Mouse (Mus musculus): Measurements from ENCODE around the gene Serpina16. TPM values are rescaled to one million over a fixed set of nuclear protein-coding genes. Genes with fewer than 3 reads are reported as not detected.
"Not testable (repeated sequence)": the region's sequence is repeated elsewhere in the genome, so short reads cannot be mapped to it uniquely, and the experiment has no call there.

Serpina16 gene
- polyA plus RNA-seq, 1 experiment from 2014 or later: not detected

DNA sequence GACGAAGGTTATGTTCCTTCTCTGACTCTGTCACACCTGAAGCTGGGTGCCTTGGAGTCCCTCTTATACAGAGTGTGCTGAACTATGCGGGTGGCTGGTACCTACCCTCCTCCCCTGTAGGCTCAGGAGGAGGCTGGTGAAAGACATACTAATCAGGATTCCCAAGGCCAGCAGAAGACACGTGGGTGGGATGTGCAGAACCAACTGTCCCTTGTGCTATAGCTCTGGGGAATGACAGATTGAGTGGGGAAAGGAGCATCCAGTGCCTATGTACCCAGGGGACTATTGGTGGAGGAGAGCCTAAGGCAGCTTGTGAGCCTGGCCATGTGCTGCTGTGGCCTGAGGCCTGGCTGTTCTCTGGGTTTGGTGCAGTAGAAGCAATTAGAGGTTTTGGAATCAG lies 10.1 kb upstream of the Serpina16 start:
- Histone ChIP-seq H3K27ac (ENCODE audit: low read depth, low read length) (no peak overlapping the region), H3K27me3 (ENCODE audit: control insufficient read depth, insufficient read depth, low read length) (no peaks in the 10 kb centered on the region), H3K9ac (ENCODE audit: low read length) (no peak overlapping the region), H3K9me3 (ENCODE audit: control insufficient read depth, low read length) (no peaks in the 10 kb centered on the region), H3K4me3 (ENCODE audit: low read depth, low read length) (no peak overlapping the region), H3K36me3 (ENCODE audit: control insufficient read depth, insufficient read depth, low read length) (no peaks in the 10 kb centered on the region), H3K4me1 (replicated peaks; ENCODE audit: control insufficient read depth, insufficient read depth, low read length) (no peaks in the 10 kb centered on the region), H3K4me2 (ENCODE audit: low read depth, low read length, severe bottlenecking) (no peak overlapping the region)
- 82% methylated on average over 3 of the region's 3 CpGs for WGBS
- ATAC-seq (replicated peaks; ENCODE audit: low FRiP score) (no peak), DNase-seq (ENCODE audit: low spot score) (no peak)

DNA sequence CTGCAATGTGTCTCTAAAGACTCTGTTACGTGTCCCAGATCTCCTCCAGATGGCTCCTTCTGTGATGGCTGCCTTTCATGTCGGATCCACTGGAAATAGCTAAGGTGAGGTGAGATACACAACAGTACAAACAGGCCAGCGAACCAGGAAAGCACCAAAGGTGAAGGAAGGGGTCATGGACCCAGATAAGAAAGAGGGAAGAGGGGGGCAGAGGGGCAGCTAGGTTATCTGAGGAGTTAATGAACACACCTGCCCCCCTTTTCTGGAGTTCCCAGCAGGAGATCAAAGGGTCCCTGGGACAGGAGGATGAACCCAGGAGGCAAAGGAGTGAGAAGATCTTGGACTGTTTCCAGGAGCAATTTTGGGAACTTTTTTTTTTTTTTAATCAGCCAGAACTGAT lies 9.4 kb upstream of the Serpina16 start:
- Histone ChIP-seq H3K36me3 (ENCODE audit: control insufficient read depth, insufficient read depth, low read length) (no peaks in the 10 kb centered on the region), H3K27ac (ENCODE audit: low read depth, low read length) (no peak overlapping the region), H3K4me1 (replicated peaks; ENCODE audit: control insufficient read depth, insufficient read depth, low read length) (no peaks in the 10 kb centered on the region), H3K9me3 (ENCODE audit: control insufficient read depth, low read length) (no peaks in the 10 kb centered on the region), H3K9ac (ENCODE audit: low read length) (no peak overlapping the region), H3K4me3 (ENCODE audit: low read depth, low read length) (no peak overlapping the region), H3K4me2 (ENCODE audit: low read depth, low read length, severe bottlenecking) (no peak overlapping the region), H3K27me3 (ENCODE audit: control insufficient read depth, insufficient read depth, low read length) (no peaks in the 10 kb centered on the region)
- DNase-seq (ENCODE audit: low spot score) (no peak), ATAC-seq (replicated peaks; ENCODE audit: low FRiP score) (no peak)
- WGBS: 85% methylated on average over 3 of the region's 3 CpGs

- Histone ChIP-seq H3K36me3 (ENCODE audit: control insufficient read depth, insufficient read depth, low read length) (no peaks in the 10 kb centered on the region), H3K9me3 (ENCODE audit: control insufficient read depth, low read length) (no peaks in the 10 kb centered on the region), H3K4me3 (ENCODE audit: low read depth, low read length) (no peak overlapping the region), H3K9ac (ENCODE audit: low read length) (no peak overlapping the region), H3K4me2 (ENCODE audit: low read depth, low read length, severe bottlenecking) (no peak overlapping the region), H3K27ac (ENCODE audit: low read depth, low read length) (no peak overlapping the region), H3K27me3 (ENCODE audit: control insufficient read depth, insufficient read depth, low read length) (no peaks in the 10 kb centered on the region), H3K4me1 (replicated peaks; ENCODE audit: control insufficient read depth, insufficient read depth, low read length) (no peaks in the 10 kb centered on the region)
- WGBS: 76% methylated on average over 4 of the region's 4 CpGs
- no peak for DNase-seq (ENCODE audit: low spot score)
- ATAC-seq (replicated peaks; ENCODE audit: low FRiP score): no peak
These were observed 7.8 kb upstream of the Serpina16 start for GRCm38 (mm10) chr12:103683775-103684174.

DNA sequence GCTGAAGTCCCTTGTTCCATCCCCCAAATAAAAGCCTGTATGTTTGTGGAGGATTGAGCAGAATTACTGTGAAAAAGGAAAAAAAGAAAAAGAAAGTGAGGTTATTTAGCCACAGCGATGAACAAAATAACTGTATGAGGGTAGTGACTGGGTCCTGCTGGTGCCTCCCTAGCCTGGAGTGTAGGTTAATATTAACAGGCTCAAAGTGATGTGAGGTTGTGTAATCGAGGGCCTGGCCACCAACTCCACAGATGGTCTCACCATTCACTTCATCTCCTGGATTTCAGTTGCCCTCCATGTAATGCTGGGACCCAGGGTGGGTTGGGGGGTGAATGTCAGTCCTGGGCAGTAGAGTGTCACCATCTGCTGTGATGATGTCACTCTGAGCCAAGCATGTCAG lies 5.8 kb upstream of the Serpina16 start:
- Histone ChIP-seq H3K36me3 (ENCODE audit: control insufficient read depth, insufficient read depth, low read length) (no peaks in the 10 kb centered on the region), H3K27ac (ENCODE audit: low read depth, low read length) (no peak overlapping the region), H3K4me1 (replicated peaks; ENCODE audit: control insufficient read depth, insufficient read depth, low read length) (no peaks in the 10 kb centered on the region), H3K9ac (ENCODE audit: low read length) (no peak overlapping the region), H3K4me2 (ENCODE audit: low read depth, low read length, severe bottlenecking) (no peak overlapping the region), H3K27me3 (ENCODE audit: control insufficient read depth, insufficient read depth, low read length) (no peaks in the 10 kb centered on the region), H3K4me3 (ENCODE audit: low read depth, low read length) (no peak overlapping the region), H3K9me3 (ENCODE audit: control insufficient read depth, low read length) (no peaks in the 10 kb centered on the region)
- no peak for ATAC-seq (replicated peaks; ENCODE audit: low FRiP score)
- 93% methylated on average over 2 of the region's 2 CpGs for WGBS
- DNase-seq (ENCODE audit: low spot score): no peak

DNA sequence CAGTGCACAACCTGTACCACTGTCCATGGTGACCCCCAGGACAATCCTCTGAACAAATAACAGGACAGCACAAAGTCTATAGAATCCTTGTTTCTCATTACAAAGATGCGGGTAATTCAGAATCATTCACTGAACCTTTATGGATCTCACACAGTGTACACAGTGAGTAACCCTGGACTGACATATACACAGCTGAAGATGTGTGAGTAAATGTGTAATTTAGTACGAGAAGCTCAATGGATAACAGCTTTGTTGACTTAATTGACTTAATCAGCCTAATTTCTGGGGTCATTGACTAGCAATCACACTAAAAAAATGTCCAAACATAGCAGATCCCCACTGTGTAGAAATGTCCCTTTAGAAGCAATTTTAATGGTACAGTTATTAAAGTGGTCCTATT lies 5.2 kb upstream of the Serpina16 start:
- WGBS: 77% methylated on average over 2 of the region's 2 CpGs
- H3K4me3 ChIP-seq (ENCODE audit: low read depth, low read length): no peak overlapping the region
- no peaks in the 10 kb centered on the region for H3K27me3 ChIP-seq (ENCODE audit: control insufficient read depth, insufficient read depth, low read length)
- DNase-seq (ENCODE audit: low spot score): no peak
- ATAC-seq (replicated peaks; ENCODE audit: low FRiP score): no peak
- no peak overlapping the region for H3K27ac ChIP-seq (ENCODE audit: low read depth, low read length)
- H3K36me3 ChIP-seq (ENCODE audit: control insufficient read depth, insufficient read depth, low read length): no peaks in the 10 kb centered on the region
- no peaks in the 10 kb centered on the region for H3K9me3 ChIP-seq (ENCODE audit: control insufficient read depth, low read length)
- no peak overlapping the region for H3K9ac ChIP-seq (ENCODE audit: low read length)
- H3K4me1 ChIP-seq (replicated peaks; ENCODE audit: control insufficient read depth, insufficient read depth, low read length): no peaks in the 10 kb centered on the region
- no peak overlapping the region for H3K4me2 ChIP-seq (ENCODE audit: low read depth, low read length, severe bottlenecking)

DNA sequence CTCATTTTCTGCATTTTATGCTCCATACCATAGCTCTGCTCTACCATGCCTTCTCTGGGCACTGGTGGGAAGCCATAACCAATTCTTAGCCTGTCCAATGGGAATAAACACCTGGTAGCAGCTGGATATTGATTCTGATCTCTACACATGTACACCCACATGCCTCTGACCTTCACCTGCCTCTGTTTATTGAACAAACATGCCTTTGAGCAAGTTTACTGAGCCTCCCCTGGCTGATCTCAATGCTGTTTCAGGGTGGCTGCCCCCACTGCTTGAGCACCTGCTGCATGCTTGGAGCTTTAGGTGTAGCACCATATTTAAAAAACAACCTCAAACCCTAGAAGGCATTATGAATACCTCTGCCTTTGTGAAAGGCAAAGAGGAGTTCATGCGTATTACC lies 3.9 kb upstream of the Serpina16 start:
- not testable (repeated sequence) for H3K9ac ChIP-seq (ENCODE audit: low read length); ATAC-seq (replicated peaks; ENCODE audit: low FRiP score); H3K9me3 ChIP-seq (ENCODE audit: control insufficient read depth, low read length); DNase-seq (ENCODE audit: low spot score); H3K4me2 ChIP-seq (ENCODE audit: low read depth, low read length, severe bottlenecking); H3K4me1 ChIP-seq (replicated peaks; ENCODE audit: control insufficient read depth, insufficient read depth, low read length); H3K4me3 ChIP-seq (ENCODE audit: low read depth, low read length); H3K27me3 ChIP-seq (ENCODE audit: control insufficient read depth, insufficient read depth, low read length); H3K27ac ChIP-seq (ENCODE audit: low read depth, low read length); H3K36me3 ChIP-seq (ENCODE audit: control insufficient read depth, insufficient read depth, low read length)
- 97% methylated on average over 1 of the region's 1 CpGs for WGBS

- Histone ChIP-seq H3K4me1 (replicated peaks; ENCODE audit: control insufficient read depth, insufficient read depth, low read length) (no peaks in the 10 kb centered on the region), H3K9me3 (ENCODE audit: control insufficient read depth, low read length) (no peaks in the 10 kb centered on the region), H3K27me3 (ENCODE audit: control insufficient read depth, insufficient read depth, low read length) (no peaks in the 10 kb centered on the region), H3K36me3 (ENCODE audit: control insufficient read depth, insufficient read depth, low read length) (no peaks in the 10 kb centered on the region), H3K9ac (ENCODE audit: low read length) (no peak overlapping the region), H3K27ac (ENCODE audit: low read depth, low read length) (no peak overlapping the region), H3K4me3 (ENCODE audit: low read depth, low read length) (no peak overlapping the region), H3K4me2 (ENCODE audit: low read depth, low read length, severe bottlenecking) (no peak overlapping the region)
- DNase-seq (ENCODE audit: low spot score) (no peak), ATAC-seq (replicated peaks; ENCODE audit: low FRiP score) (no peak)
- WGBS: 86% methylated on average over 2 of the region's 2 CpGs
These were observed 2.8 kb downstream of the Serpina16 start for GRCm38 (mm10) chr12:103673179-103673578.

DNA sequence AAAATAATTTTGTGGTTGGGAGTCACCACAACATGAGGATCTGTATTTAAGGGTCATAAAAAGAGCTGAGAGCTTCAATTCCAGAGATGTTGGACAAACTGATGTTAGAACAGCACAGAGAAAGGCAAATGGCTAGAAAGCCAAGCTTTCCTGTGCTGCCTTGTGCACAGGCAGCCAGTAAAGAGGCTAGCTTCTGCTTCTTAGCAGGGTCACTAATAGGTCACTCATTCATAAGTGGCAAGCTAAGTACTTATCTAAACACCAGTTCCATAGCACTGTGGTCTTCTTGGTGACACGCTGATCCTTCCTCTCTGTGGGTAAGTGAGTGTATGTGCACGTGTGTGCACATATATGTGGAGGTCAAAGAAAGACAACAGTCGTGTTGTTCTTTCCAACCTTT lies 4.5 kb downstream of the Serpina16 start:
- 88% methylated on average over 3 of the region's 3 CpGs for WGBS
- no peak for ATAC-seq (replicated peaks; ENCODE audit: low FRiP score)
- H3K4me3 ChIP-seq (ENCODE audit: low read depth, low read length): no peak overlapping the region
- DNase-seq (ENCODE audit: low spot score): no peak
- H3K27ac ChIP-seq (ENCODE audit: low read depth, low read length): no peak overlapping the region
- H3K36me3 ChIP-seq (ENCODE audit: control insufficient read depth, insufficient read depth, low read length): no peaks in the 10 kb centered on the region
- H3K27me3 ChIP-seq (ENCODE audit: control insufficient read depth, insufficient read depth, low read length): no peaks in the 10 kb centered on the region
- H3K4me2 ChIP-seq (ENCODE audit: low read depth, low read length, severe bottlenecking): no peak overlapping the region
- H3K4me1 ChIP-seq (replicated peaks; ENCODE audit: control insufficient read depth, insufficient read depth, low read length): no peaks in the 10 kb centered on the region
- no peaks in the 10 kb centered on the region for H3K9me3 ChIP-seq (ENCODE audit: control insufficient read depth, low read length)
- H3K9ac ChIP-seq (ENCODE audit: low read length): no peak overlapping the region

GRCm38 (mm10) chr12:103670964-103671363 lies 5.0 kb downstream of the Serpina16 start:
- no peaks in the 10 kb centered on the region for H3K27me3 ChIP-seq (ENCODE audit: control insufficient read depth, insufficient read depth, low read length)
- no peak overlapping the region for H3K27ac ChIP-seq (ENCODE audit: low read depth, low read length)
- H3K4me3 ChIP-seq (ENCODE audit: low read depth, low read length): no peak overlapping the region
- DNase-seq (ENCODE audit: low spot score): no peak
- H3K36me3 ChIP-seq (ENCODE audit: control insufficient read depth, insufficient read depth, low read length): no peaks in the 10 kb centered on the region
- H3K4me1 ChIP-seq (replicated peaks; ENCODE audit: control insufficient read depth, insufficient read depth, low read length): no peaks in the 10 kb centered on the region
- H3K9ac ChIP-seq (ENCODE audit: low read length): no peak overlapping the region
- ATAC-seq (replicated peaks; ENCODE audit: low FRiP score): no peak
- no peak overlapping the region for H3K4me2 ChIP-seq (ENCODE audit: low read depth, low read length, severe bottlenecking)
- no peaks in the 10 kb centered on the region for H3K9me3 ChIP-seq (ENCODE audit: control insufficient read depth, low read length)
- 75% methylated on average over 2 of the region's 2 CpGs for WGBS
